Mouse (Mus musculus) naive thymus-derived CD4-positive, alpha-beta T cell, adult 2 months (primary cell): ENCODE measurements around the gene Tnr.

Experiments used
- DNase-seq: peaks from one replicate; pipeline ENCODE4 v3.0.0-alpha.2; 2011; ENCODE audit warnings: low read depth

Tnr gene

DNA sequence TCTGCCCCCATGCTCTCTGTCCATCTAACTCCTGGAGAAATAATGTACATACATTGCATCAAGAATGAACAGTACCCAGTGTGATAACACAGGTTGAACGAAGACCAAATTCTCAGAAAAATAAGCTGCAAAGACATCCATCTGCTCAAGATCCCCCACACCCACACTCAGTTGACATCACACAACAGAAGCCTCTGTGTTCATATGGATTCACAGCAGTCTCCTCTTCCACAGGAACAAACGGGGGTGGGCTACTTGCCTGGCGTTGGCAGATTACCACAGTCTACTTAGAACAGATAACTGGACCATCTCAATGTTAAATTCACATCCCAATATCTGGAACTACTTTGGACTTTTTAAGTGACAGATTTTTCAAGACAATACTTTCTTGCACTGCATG lies 349.3 kb downstream of the Tnr start:
- DNase-seq, result no peak

DNA sequence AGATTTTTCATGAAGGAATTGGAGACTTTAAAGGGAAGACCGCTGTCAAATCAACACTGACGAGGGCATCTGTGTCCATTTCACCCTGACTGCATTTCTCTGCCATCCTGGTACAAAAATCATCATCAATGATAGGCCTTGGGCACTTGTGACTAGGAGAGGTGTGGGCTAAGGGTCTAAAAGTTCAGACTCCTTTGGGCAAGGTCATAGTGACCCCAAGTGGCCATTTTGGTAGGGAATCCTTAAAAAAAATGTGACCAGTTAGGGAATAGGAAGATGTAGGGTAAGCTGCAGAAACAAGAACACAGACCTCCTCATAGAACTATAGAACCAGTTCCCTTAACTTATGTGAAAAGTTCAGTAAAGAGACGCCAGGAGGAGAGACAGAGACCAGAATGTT lies 355.1 kb downstream of the Tnr start:
- DNase-seq, result no peak

DNA sequence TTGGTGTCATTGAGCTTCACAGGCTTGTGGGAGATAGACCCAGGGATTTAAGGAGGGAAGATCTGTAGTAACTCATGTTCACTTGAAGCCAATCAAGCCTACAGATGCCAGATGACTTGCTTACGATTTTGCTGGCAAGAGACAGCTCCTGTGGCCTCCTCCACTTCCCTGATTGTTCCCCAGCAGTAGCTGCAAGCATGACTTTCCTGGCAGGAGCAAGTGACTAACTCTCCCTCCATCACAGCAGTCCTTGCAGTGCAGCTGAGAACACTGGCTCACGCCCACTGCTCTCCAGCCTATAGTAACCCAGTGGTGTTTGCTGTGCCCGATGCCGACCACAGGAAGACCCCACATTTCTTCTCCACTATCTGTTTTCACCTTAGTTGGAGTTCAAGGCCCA lies 356.3 kb downstream of the Tnr start:
- DNase-seq, result no peak

DNA sequence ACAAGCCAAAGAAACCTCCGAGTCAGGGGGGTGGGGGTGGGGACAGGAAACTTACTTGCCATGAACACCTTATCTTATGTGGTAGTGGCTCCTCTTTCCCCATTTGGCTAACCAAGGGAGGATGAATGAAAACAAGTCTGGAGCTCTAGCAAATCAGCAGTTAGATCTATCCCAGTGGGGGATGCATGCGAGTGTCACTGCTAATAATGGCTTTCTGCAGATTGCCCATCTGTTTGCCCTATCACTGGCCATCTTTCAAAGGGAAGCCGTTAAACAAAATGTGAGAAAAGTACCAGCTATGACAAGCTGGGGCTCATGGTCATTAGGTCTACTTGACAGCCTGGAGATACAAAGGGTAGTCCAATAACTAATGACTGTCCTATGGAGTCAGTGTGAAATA lies 361.9 kb downstream of the Tnr start:
- no peak for DNase-seq

DNA sequence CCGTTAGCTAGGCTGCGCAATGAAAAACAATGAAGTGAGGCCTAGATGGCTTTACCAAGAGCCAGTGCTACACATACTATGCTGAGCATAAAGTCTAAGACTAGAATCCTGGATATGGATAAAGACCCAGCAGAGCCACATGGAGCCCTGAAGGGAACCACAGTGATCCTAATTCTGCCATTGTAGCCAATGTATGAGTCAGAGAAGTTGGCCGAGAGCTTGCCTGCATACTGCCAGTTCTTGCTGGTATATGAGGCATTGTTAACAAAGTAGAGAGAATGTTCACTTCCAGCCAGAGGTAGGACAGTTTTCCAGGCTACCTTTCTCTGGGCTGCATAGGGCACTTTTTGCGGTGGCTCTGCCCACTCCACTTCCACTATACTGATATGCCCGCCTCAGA lies 365.0 kb downstream of the Tnr start:
- no peak for DNase-seq

DNA sequence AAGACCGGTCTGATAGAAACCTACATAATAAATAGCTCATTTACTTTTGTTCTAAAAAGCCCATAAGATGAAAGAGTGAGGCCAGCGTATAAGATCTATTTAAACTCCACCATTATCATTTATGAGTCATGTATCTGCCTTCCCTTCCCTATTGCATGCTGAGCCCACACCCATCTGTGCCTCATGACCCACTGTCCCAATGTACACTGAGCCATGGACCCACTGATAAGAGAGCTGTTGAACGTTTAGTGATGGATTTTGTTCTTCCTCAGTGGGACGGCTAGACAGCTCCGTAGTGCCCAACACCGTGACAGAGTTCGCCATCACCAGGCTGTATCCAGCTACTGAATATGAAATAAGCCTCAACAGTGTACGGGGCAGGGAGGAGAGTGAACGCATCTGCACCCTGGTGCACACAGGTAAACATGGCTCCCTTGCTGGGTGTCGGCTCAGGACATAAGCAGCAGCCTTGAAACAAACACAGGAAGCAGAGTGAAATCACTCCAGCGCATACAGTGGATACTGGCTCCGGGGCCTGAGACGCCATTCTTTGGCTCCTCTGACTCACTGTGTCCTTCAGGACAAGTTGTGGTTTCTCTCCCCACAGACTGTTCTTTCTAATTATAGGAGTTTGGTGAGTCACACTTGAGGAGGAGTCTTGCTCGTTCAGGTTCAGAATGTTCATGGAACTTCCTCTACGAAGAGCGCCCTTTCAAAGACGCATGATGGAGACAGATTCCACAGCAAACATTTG lies 365.6 kb downstream of the Tnr start:
- DNase-seq, result no peak

DNA sequence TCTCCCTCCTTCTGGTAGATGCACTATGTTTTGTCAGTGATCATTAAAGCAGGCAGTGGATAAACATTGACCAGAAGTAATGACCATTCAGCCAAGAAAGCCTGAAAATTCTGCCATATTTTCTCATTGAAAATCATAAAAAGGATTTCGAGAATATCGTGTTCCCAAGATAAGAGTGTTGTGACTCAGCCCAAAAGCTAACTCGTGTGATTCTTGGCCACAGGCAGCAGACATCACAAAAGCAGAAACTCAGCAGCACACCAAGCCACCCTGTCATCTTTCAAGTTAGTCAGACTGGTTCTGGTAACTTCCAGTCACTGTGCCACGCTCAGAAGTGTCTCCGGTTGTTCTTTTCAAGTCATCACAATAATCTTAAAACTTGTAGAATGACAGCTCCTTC lies 367.0 kb downstream of the Tnr start:
- DNase-seq, result no peak

DNA sequence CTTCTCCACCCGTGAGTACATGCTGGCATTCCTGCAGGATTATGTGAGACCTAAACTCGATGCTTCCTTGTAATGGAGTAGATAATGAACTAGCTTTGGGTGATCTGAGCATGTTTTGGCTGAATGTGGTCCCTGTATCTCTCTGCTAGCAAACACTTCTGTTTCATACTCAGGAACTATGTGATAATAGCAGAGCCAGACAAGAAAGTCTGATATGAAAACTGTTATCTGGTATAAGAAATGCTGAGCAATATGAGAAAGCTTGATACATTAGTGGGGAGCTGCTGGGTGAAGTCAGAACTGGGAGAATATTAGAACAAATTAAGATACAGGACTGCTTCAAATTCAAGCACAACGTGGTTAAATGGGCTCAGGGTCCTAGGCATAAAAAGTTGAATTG lies 371.5 kb downstream of the Tnr start:
- DNase-seq, result no peak

DNA sequence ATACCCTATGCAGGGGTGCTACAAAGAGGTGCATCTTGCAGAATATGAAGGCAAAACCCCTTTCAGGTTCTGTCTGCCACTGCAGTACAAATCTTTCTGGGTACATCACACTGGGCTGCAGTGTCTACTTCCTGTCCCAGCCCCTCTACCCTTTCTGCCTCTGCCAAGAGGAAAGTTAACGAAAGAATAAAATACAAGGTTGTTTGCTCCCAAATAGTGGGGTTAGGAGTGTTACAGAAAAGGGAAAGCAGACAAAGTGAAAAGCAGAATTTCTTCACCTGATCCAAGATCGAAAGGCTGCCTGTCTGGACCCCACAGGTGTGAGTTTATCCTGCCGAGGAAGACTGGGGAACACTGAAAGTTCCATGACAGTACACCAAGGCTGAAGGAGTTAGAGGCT lies 376.4 kb downstream of the Tnr start:
- DNase-seq, result no peak

DNA sequence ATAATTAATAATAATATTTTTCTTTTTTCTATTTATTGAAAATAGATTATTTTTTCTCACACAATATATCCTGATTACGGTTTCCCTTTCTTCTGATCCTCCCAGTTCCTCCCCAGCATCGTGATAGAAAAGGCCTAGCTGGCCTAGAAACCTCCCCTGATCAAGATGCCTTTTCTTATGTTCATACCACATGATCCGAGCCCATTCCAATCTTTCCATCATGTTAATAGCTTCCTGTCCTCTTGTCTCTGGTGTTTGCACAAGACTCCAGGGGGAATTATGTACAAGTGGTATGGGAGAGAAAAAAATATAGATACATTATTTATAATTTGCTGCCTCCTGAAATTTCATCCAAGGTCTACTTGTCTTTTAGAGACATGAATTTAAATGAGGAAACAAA lies 377.1 kb downstream of the Tnr start:
- DNase-seq, result no peak

DNA sequence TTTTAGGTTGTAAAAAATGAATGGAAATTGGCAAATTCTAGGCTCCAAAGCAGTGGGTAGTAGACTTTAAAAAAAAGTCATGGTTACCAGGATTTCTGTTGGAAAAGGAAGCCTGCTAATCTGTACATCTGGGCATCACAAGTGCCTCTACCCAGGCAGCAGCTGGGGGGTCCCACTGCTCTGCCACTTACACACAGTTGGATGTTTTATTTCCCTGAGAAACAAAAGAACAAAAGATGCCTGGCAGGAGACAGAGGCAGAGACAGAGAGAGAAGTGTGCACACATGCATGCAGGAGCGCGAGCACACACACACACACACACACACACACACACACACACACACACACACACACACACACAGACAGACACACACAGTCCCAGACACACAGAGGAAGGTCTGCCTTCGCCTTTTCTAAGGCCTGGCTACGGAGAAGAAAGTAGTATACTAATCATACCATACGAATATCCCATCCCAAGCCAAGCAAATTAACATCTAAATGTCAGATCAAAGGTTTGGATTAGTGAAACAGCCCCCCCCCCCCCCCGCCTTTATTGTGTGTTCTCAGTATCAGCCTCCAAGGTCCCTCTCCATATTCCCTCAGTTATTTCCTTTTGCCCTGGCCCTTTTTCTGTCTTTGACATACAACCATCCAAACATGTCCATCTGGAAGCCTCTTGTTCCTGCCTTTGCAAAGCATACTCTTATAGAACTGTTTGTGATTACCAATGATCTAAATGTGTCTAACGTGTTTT lies 378.0 kb downstream of the Tnr start:
- DNase-seq, result no peak

DNA sequence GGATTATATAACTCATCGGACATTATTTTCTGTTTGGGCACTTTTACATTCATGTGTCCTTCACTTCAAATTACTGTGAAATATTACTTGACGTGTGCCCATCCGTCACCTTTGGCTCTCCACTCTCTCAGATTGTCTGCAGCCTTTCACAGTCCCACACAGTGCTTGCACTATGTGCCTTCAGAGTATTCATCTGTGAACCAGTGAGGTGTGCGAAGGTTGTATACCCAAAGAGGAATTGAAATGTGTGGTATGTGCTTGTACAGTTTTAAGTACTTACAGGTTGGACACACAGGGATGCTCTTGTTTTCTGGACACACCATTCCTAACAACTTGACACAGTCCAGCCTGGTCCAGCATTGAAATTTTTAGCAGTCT lies 378.5 kb downstream of the Tnr start:
- DNase-seq, result no peak

DNA sequence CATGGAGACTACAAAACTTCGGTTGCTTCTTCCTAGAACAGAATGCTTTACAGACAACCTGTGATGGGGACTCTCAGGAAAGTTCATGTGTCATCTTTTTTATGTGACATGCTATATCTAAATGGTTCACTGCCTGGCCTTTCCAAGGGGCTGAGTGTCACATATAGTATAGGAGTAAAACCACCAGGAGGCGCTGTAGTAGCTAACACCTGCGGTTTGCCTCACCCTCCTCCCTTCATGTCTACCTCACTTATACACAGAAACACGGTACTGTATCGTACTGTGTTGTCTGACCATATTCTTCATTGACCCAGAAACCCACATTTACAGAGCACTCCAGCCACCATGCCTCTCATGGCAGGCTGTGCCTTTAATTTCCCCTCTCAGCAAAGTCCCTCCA lies 387.4 kb downstream of the Tnr start:
- peak; percentile 93 for DNase-seq

DNA sequence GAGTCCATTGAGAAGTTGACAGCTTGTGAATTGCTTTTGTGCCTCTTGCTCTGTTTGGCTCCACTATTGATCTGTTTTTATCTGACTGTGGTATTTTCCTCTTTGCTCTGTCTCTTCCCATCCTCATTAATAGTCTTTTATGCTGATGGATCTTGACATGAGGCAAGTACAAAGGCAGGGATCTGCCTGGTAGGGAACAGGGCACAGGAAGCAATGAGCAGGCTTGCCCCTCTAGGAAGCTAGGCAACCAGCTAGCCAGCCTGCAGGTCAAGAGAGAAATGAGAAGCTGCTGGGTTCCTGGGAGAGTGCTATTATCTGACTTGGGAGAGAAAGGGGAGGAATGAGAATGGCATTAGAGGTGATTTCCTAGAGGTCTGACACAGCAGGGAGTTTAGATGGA lies 391.2 kb downstream of the Tnr start:
- DNase-seq, result no peak

DNA sequence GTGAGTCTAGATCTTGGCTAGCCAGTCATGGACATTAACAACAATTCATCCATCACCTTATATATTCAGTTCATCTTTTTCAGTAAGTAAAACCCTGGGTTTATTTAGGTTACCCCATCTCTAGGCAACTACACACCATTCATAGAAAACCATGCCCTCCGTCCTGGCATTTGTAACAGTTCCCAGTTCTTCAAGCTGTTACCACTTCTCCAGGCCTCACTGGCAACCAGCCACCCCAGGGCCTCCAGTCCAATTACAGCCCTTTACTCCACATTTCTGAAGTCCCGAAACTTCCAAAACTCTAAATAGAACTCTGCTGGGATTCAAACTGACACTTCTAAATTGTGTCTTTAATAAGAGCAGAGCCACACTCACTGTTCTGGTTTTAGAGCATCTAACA lies 397.0 kb downstream of the Tnr start:
- DNase-seq, result no peak

DNA sequence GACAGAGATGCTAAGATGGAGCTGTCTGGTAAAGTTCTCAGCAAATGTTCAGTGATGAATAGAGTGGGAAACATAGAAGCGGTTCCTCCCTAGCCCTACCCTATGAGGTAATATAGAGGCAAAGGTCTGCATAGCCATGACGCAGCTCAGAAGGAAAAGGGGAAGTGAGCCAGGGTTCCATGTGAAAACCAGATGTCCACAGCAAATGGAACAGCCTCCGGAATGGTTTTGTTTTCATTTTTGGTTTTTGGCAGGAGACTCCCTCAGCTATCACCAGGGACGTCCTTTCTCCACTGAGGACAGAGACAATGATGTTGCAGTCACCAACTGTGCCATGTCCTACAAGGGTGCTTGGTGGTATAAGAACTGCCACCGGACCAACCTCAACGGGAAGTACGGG lies 399.4 kb downstream of the Tnr start:
- no peak for DNase-seq

DNA sequence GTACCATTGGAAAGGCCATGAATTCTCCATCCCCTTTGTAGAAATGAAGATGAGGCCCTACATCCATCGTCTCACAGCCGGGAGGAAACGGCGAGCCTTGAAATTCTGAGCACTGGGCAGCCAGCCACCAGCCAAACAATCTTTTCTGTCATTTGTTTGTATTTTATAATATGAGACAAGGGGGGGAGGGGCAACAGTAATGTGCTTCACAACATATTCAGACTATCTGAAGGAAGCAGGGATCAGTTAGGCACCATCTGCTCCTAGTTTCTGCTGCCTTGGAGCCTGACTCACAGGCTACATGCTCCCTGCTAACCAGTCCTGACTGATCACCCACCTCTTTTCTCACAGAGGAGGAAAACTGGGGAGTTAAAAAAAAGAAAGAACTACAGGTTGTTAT lies 400.5 kb downstream of the Tnr start:
- DNase-seq, result no peak

DNA sequence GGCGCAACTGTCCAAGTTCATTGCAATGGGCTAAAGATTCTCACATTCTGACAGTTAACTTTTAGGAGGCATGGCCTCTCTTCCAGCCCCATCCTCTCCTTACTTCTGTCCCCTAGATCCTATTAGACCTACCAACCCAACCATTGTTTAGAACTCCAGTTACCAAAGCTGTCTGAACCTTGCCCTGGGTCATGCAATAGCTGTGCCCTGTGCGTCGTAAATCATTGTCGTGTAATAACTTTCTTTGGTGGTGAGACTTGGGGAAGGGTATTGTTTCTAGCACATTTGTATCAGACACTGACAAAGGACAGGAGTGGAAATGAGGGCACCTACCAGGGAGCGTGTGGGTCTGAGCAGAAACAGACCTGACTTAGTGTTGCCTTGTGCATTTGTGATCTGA lies 401.1 kb downstream of the Tnr start:
- no peak for DNase-seq

DNA sequence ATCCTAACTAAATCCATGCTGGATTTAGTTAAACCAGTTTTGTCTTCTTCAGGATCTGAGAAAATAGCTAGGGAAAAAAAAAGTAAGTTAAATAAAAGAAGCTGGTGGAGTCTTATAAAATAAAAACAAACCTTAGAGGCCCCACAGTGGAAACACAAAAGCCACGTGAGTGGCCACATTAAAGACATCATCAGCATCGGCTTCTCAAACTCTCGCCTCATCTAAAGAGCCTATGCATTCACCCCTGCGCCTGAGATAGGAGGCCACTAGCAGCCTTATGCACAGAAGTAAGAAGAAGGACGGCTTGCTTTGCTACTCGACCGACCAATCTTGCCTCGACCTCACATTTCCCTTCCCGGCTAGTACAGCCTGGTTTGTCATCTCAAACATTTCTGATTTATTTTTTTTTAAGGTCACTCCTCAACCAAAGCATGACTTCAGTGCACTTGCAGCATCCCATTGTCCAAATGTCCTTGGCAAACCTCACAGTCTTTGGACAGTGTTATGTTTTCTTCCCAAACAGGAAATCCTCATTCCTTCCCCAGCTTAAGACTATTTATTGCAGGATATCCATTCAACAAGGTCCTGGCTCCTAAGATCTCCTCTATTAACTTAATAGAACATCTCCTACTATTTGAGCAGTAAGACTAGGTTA lies 405.2 kb downstream of the Tnr start:
- DNase-seq, result peak; percentile 72

DNA sequence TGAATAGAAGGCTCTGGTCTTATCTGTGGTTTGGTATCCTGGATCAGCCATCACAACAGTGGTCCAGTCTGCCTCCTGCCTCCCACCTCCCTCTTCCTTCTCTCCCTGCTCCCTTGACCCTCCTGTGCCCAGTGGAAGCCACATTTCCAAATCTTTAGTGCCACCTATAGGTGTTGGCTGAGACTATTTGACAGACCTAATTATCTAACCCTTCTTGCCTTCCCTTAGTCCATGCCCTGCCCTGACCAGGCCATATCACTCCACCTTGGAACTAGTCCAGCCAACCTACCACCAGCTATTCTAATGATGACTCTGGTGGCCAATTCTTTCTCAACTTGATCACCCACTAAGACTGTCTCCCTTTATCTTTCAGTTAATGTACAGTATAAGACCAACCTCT lies 408.5 kb downstream of the Tnr start:
- DNase-seq, result no peak

DNA sequence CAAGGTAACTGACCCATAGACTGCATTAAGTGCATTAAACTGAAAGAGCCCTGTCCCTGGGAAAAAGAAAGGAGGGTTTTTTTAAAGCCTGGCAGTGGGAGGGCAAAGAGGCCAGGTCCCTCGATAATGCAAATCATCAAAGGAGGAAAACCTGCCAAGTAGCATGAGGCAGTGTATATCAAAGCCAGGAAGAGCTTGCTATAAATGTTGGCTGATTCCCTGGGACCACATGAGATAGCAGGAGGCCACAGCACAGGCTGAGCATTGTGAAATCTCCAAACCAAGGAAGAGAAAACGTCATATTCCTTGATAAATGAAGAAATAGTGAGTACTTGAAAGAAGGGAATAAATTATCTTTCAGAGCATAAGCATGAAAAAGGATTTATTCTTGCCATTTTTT lies 409.0 kb downstream of the Tnr start:
- DNase-seq, result no peak

DNA sequence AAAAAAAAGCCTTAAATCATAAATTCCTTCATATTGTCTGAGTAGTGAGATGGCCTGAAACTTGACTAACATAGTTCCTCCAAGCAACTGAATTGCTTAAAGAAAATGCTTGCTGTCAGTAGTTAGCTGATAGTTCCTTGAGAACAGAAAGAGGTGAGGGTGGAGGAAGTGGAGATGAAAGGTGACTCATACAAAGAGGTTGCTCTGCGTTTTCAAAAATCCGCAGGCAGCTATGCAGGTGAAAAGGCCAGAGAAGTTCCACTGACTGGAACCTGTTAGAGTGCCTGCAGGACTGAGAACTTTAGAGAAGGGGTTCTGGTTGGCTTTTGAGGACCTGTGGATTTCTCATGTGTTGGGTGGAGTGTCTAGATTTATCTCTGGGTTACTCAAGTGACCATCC lies 414.9 kb downstream of the Tnr start:
- DNase-seq, result peak; percentile 68

DNA sequence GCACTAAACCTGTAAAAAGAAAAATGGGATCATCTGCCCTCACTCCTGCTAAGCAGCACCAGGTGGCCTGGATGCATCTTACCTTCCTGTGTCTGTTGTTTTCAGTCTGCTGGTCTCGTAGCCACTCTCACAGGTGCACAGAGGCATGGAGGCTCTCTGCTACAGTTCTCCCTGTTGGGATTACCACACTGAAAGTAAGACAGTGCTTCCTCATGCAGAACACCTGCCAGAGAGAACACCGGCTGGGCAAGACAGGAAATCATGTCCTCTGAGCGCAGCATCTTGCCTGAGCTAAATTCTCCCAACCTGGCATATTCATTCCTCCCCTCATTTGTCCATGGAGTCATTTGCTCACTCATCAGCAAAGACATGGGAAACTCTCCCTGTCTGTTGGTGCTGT lies 415.8 kb downstream of the Tnr start:
- peak; percentile 26 for DNase-seq

DNA sequence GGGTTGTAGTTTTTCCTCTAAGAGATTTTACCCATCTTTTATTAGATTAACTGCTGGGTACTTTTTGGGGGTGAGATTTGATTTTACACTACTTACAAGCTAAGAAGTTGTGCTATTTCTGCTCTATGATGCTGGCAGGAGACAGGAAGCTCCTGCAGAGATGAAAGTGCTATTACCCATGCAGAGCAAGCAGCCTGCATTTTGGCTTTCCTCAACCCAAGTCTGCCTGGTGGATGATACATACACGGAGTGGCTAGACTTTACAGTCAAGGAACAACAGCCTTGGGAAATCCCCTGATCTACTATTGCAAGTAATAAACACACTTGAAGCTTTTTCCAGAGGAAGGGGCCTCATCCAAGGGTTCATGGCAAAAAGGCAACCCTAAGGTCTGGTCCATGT lies 430.0 kb downstream of the Tnr start:
- DNase-seq, result peak; percentile 65
